Mouse (Mus musculus): ENCODE measurements around the gene Bicdl1.
A peak's percentile ranks its signal among the peaks of the same experiment; 100 is the strongest.
"Not testable (repeated sequence)": the region's sequence is repeated elsewhere in the genome, so short reads cannot be mapped to it uniquely, and the experiment has no call there.

The Bicdl1 gene

DNA sequence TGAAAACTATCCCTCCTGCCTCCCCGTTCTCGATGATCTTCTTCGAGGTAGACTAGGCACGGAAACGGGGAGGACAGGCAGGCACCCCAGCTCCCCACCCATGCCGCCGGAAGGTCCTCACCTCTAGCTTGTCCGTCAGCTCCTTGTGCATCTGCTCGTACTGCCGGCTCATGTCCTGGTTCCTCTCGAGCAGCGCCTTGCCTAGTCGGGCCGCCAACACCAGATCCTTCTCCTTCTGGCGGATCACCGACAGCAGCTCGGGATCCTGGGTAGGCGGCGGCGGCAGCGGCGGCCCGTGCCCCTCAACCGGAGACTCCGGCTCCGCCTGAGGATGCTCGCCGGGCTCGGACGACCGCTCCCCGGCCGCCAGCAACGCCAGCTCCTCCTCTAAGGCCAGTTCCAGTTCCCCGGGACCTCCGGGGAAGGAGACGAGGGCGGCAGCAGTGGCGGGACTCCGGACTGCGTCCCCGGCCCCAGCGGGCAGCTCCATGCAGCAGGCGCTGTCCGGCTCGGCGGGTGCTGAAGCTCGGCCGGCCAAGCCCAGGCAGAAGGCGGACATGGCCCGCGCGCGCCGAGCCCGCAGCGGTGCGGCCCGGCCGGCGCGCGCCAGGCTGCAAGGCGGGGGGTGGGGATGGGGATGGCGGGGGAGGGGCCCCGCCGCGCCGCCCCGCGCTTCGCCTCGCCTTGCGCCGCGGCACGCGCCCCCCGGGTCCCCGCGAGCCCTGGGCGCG is at the start of gene Bicdl1:
TSS of gene Bicdl1 (minus strand) at position 621 of the 731 bp plus-strand sequence.
- peak; percentile 66 for DNase-seq (ENCODE audit: low read depth, low spot score)

DNA sequence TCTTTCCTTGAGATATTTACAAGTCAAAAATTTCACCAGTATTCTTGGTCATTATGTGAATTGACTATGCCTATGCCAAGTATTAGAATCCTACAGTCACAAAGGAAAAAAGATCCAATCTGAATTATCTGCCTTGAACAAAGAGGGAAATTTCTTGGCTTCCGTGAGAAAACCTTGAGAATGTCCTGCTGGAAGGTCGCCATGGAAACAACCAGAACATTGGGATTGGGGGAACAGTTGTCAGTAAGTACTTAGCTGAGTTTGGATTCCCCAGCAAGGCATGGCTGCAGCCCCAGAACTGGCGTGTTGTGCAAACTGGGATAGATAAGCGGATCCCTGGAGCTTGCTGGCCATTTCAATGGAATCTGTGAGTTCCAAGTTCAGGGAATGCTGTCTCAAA is 45.5 kb upstream of the Bicdl1 start:
- no peak for DNase-seq (ENCODE audit: low read depth, low spot score)

DNA sequence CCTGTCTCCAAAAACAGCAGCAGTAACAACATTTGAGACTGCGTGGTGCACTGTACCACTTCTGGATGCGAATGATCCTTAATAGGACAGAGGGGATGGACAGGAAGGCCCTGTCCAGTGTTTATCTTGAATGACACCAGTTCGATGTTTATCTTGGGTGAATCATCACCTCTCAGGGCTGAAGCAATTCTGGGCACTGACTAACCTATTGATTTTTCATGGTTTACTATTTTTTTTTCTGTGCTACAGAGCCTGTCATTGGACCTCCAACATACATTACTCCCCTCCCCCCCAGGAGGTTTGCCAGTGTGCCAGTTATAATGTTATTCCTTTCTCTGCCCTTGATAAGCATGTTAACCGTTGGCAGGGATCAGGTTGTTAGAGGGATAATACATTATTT is 43.9 kb upstream of the Bicdl1 start:
- no peak for DNase-seq (ENCODE audit: low read depth, low spot score)

DNA sequence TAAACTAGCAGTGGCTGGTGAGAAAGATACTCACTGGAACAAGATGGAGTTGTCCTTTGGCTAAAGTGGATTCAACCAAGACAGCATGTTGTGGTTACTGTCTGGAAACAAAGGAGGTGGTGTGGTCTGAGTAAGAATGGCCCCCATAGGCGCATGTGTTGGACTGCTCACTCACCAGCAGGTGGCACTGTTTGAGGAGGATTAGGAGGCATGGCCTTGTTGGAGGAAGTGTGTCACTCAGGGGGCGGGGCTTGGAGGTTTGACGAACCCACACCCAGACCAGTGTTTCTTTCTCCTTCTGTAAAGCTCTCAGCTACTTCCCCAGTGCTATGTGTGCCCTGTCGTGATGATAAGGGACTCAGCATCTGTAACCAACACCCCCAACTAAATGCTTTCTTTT is 38.6 kb upstream of the Bicdl1 start:
- DNase-seq (ENCODE audit: low read depth, low spot score) = no peak

DNA sequence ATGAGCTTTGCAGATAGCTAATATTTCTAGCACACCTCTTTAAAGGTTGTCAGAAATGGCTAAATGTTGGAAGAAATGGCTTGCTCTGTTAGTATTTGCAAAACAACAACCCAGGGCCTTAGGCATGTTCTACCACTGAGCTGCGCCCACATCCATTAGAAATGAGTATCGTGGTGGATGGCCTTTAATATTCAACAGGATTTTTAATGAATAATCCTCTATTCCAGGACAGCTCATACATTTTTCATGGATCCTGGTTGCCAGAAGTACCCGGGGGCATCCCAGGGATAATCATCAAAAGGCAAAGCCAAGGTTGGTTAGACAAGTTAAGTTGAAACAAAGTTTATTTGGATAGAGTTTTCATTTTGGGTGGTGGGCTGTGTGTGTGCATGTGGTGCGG is 37.7 kb upstream of the Bicdl1 start:
- DNase-seq (ENCODE audit: low read depth, low spot score) = no peak

DNA sequence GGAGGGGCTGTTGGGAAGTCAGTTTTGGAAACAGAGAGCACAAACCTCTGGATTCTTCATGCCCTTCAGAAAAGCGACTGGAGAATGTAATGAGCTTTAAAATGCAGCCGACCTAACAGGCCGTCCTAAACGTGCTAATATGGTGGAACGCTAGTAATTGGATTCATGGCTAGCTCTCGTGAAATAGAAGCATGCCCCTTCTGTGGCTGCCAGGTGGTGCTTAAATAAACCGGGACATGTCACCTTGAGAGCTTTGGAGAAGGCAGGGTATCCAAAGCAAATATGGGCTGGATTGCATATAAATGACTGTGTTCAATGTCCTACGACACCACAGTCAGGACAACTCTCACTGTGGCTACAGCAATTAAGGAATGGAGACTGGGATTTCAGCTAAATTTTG is 35.4 kb upstream of the Bicdl1 start:
- no peak for DNase-seq (ENCODE audit: low read depth, low spot score)

DNA sequence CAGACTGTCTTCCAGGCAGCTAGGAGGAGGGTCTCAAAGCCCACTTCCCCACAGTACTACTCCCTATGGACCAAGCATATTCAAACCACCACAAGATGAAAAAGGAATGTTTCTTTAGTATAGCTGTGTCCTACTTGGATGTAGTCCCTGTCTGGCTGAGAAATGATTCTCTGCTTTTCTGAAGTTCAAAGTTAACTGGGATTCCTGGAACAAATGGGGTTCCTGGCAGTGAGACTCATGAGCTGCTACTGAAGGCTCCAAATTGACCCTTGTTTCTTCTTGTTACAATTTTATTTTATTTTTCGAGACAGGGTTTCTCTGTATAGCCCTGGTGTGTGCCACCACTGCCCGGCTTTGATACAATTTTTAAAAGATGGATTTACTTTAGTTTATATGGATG is 32.6 kb upstream of the Bicdl1 start:
- no peak for DNase-seq (ENCODE audit: low read depth, low spot score)

DNA sequence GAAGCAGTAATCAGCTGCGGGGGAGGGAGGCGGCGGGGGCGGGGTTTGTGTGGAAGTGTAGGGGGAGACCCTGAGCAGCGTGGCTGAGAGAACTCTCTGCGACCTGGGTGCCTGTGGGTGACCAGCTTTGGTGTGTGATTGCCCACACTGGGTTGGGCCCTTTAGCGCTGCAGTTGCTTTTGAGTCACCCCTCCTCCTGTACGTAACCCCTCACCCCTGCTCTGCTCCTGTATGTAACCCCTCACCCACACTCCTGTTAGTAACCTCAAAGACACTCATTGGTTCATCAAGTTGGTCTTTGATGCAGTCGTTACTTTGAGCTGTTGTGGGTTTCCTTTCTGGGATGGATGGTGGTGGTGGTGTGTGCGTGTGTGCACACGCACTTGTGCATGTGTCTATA is 29.5 kb upstream of the Bicdl1 start:
- no peak for DNase-seq (ENCODE audit: low read depth, low spot score)

DNA sequence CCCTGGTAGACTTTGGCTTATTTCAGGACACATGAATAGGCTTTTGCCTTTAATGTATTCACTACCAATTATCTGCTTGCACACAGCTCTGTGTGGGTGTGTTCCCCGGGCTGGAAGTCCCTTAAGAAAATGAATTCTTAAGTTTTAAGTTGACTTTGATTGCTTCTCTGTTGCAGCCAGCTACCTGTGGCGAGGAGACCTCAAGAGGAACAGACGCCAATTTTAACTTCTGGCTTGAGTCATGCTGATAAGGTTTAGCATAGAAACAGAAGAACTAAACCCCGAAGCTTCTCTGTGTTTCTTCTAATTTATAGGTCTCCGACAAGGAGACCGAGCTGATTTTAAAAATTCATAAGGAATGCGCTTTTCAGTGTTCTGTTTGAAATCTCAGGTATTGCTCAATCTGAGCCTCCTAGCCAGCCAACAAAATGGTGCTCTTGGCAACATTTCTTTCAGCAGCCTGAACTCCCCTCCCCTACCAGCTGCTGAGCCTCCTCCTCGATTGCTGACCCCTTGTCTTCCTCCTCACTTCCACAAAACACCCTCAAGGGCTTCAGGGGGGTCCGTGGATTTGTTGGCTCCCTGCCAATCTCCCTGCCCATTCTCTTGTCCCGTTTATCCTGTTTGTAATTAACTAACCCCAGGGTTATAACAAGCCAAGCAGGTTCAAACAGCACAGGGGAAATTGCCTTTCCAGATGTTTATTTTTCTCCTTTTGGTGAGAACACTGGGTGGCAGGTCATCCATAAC is 27.2 kb upstream of the Bicdl1 start:
- DNase-seq (ENCODE audit: low read depth, low spot score) = no peak

DNA sequence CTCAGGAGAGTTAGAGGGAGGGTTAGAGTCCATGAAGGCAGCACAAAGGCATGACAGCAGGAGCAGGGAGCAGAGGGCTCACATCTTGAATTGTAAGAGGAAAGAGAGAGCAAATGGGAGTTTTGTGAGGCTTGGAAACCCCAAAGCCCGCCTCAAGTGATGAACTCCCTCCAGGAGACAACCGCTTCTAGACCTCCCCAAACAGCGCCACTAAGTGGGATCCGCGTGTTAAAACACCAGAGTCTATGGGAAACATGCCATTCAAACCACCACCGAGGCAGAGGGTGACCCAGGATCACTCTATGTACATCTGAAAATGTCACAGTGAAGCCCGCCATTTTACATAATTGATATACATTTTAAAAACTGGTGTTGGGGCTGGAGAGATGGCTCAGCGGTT is 26.1 kb upstream of the Bicdl1 start:
- DNase-seq (ENCODE audit: low read depth, low spot score) = no peak

DNA sequence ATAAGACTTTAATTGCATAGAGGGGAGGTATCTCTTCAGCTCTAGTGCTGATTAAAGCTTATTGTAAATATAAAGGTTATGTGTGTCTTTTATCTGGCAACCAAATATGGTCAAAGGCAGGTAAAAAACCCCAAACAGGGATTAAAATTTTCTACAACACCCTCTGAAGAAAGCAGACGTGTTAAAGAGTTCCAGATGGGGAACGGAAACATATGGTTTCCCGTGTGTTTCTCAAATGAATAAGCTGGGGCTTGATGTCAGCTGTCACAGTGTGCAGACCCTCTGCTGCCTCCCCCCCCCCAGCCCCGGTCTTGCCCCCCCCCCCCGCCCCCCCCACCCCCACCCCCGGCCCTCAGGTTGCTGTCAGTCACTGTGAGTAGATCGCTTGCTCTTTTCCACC is 24.1 kb upstream of the Bicdl1 start:
- no peak for DNase-seq (ENCODE audit: low read depth, low spot score)

DNA sequence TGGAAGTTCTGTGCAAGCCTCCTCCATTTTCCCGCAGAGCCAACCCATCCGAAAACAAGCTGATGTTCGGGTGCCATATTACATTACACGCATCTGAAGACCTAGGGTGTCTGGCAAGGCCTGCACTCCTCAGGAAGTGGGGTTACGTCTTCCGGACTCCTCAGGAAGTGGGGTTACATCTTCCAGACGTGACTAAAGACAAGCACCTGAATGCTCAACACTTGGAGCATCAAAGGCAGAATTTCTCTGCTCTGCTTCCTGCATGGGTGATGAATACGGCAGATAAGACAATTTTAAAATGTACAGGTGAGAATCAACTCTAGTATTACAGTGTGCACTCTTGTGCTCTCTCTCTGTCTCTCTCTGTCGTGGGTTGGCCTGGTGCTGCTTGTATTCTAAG is 23.4 kb upstream of the Bicdl1 start:
- DNase-seq (ENCODE audit: low read depth, low spot score) = no peak

DNA sequence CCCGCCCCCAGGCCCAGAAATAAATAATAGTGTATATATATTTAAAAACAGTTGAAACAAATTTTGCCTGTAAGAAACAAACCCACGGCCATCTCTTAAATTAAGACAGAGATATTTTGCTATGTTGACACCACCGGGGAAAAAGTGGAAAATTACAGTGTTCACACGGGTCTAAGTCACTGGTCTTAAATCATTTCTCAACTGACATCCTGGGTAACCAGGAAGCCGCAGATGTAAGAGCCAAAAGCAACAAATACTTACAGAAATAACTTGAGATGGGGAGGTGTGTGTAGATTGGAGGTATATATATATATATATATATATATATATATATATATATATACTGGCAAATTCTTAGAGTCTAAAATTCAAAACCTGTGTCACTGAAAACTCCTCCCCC is 21.5 kb upstream of the Bicdl1 start:
- DNase-seq (ENCODE audit: low read depth, low spot score) = no peak

DNA sequence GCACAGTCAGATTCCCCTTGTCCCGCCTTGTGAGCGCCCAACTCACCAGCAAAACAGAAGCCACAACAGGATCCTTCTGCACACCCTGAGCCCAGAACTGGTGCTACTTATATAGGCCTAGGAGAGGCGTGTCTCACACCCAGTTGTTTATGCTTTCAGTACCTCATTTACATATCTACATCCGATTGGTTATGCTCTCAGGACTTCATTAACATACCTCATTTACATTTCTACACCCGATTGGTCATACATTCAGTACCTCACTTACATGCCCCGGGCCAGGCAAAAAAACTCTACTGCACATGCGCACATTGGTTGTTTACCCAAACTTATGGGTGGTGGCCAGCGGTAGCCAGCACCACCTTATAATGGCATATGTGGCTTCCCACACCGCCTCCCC is 20.5 kb upstream of the Bicdl1 start:
- DNase-seq (ENCODE audit: low read depth, low spot score) = not testable (repeated sequence)

DNA sequence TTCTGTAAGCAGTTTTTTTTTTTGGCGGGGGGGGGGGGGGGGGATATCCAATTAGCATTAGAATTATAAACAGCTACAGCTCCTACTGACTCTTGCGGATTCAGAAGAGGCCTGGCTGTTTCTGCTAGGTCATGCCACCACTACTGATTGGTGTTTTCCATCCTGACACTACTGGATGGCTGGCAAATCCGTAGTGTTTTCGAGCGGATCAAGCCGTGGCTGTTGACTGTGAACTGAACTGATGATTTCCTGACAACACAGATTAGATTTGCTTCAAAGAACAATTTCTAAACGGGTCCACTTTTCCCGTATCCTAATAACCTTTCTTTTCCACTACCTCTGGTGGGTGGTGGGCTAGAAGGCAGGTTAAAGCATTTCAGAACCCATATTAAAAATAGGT is 16.9 kb upstream of the Bicdl1 start:
- DNase-seq (ENCODE audit: low read depth, low spot score) = no peak

DNA sequence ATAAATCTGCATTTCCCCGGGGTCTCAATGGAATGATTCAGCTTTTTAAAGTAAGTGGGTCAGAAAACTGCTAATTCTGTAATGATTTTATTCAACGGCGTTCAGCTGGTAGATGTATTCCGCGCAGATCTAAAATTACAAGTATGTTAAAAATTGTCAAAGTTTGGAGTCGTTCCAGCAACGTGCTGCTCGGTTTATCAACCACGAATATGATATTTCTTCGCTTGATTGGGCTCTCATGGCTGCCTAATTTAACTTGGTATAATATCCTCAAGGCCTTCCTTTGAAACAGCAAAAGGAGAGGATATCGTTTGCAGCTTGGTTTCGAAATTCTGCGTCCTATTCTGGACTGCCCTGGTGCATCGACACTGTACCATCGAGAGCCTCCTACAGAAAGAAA is 13.9 kb upstream of the Bicdl1 start:
- DNase-seq (ENCODE audit: low read depth, low spot score) = no peak

DNA sequence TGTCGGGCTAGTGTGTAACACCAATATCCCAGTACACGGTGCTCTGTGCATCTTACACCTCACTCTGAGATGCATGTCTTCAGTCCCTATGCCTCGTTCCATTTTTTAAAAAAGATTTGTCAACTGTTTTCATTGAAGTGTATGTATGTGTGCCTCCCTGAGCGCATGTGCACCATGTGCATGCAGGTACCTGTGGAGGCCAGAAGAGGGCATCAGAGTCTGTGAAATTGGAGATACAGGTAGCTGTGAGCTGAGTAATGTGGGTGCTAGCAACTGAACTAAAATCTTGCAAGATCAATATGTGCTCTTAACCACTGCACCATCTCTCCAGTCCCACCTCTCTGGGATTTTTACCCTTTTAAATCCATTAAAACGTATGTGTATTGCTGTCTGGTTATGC is 6.6 kb upstream of the Bicdl1 start:
- DNase-seq (ENCODE audit: low read depth, low spot score) = no peak

DNA sequence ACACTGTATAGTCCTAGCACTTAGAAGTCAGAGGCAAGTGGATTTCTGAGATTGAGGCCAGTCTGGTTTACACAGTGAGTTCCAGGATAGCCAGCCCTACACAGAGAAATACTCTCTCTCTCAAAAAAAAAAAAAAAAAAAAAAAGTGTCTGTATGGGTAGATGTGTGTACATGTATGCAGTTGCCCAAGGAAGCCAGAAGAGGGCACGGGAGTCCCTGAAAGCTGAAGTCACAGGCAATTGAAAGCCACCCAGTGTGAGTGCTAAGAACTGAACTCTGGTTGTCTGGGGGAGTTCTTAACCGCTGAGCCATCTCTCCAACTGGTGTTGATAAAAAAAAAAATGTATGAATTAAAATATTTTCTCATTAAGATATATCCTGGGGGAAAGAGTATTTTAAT is 3.1 kb upstream of the Bicdl1 start:
- no peak for DNase-seq (ENCODE audit: low read depth, low spot score)

DNA sequence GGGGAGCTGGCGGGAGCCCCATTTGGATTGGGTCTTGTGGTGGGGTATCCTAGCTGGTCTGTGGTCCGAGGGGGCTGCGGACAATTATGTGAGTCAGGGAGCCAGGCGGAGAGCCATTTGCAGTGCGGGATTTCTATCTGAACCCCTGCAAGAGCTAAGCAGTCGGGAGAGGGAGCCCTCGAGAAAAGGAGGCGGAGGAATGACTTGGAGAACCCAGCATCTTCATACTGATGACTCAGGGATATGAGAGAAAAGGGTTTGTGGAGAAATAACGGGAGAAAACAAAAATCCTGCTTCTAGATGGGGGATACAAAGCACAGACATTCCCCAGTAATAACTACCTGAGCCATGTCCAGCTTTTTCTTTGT is 1.4 kb upstream of the Bicdl1 start:
- DNase-seq (ENCODE audit: low read depth, low spot score) = peak; percentile 62

DNA sequence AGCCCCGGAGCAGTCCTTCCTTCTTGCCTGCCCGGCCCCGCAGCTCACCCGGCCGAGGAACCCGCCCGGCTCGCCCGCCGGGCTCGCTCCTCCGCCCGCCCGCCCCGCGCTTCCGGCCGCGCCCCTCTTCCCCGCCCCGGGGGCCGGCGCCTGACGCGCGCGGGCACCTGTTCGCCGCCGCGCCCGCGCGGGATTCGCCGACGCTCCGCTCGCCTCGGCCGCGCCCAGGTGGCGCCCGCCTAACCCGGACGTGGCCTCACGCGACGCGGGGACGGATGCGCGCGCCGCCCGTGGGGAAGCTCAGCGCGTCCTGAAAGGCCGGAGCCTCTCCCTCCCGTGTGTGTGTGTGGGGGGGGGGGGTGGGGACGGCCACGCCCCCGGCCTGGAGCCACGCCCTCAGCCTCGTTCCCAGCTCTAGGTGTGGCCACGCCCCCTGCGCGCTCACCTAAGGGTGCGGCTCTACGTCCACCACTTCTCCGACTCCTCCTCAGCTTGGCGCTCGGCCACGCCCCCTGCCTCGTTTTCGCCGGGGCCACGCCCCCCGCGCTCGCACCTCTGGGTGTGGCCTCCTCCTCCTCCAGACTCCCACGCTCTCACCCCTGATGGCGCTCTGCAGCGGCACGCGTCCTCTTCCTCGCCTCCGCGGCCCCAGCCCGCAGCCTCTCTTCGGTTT is 891 bp upstream of the Bicdl1 start:
- peak; percentile 69 for DNase-seq (ENCODE audit: low read depth, low spot score)

DNA sequence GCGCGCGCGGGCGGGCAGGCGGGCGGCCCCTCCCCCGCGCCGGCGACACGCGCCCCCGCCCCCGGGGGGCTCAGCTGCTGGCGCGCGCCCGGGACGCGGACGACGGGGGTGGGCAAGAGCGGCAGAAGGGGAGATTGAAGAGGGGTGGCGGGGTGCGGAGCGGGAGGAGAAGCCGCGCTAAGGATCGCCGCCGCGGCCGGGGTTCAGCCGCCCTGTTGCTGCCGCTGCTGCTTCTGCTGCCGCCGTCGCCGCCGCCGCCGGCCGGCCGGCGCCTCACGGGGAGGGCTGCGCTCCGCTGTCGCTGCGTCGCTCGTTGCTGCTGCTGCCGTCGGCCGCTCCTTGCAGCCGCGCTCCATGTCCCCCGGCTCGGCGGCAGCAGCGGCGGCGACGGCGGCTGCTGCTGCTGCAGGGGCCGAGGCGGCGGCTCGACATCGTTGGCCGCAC is 333 bp upstream of the Bicdl1 start:
- DNase-seq (ENCODE audit: low read depth, low spot score) = peak; percentile 3

DNA sequence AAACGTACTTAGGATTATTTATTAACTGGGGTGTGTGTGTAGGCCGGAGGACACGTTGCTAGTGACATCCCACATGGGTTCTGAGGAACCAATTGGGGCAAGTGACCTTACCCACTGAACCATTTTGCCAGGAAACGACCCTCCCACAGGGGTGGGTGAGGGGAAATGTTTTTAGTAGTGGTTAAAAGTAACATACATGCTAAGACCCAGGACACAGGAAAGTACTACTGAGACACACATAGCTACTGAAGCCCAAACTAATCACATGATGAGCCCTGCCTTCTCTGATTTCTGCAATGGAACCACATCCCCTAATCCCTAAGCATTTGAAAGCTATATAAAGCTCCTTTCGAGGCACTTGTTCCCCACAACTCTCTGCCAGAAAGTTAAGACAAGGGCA is 1.1 kb downstream of the Bicdl1 start:
- no peak for DNase-seq (ENCODE audit: low read depth, low spot score)

DNA sequence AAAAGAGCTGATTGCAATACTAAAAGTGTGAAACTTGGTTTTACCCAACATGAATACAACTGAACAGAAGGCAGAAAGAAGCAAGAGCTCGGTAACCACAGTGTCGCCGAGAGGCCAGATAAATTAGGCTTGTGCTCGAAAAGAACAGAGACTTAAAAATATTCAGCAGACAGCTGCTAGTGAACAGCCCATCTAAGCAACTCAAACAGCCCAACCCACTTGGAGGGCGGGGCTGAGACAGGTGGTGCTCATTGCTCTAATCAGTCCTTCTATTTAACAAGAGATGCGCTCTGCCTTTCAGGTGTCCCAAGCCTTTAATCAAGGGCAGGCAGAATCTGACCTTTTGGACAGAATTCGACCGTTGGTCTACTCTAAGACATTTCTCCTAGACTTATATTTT is 4.8 kb downstream of the Bicdl1 start:
- no peak for DNase-seq (ENCODE audit: low read depth, low spot score)
